Mouse (Mus musculus): ENCODE measurements around the gene Crygn. TPM values are rescaled to one million over a fixed set of nuclear protein-coding genes. Genes with fewer than 3 reads are reported as not detected.

Crygn gene
- polyA plus RNA-seq (2012; rRNA removed) = not detected in 2 replicates

GRCm38 (mm10) chr5:24757816-24758215 is at the start of gene Crygn:
Gene Crygn (minus strand): TSS chr5:24758008.
- DNase-seq (ENCODE audit: low read depth) = no peak
- no peak for TF ChIP-seq POLR2A (IDR thresholded peaks at IDR 0.05; ENCODE audit: borderline replicate concordance, extremely low read depth, insufficient read depth, insufficient read length, poor library complexity, severe bottlenecking)
- no peak for TF ChIP-seq CTCF (IDR thresholded peaks at IDR 0.05; ENCODE audit: borderline replicate concordance, extremely low read depth, insufficient read depth, insufficient read length)

GRCm38 (mm10) chr5:24805222-24805621 is 47.4 kb upstream of the Crygn start:
- TF ChIP-seq CTCF (IDR thresholded peaks at IDR 0.05; ENCODE audit: borderline replicate concordance, extremely low read depth, insufficient read depth, insufficient read length) (no peak), POLR2A (IDR thresholded peaks at IDR 0.05; ENCODE audit: borderline replicate concordance, extremely low read depth, insufficient read depth, insufficient read length, poor library complexity, severe bottlenecking) (no peak)
- no peak for DNase-seq (ENCODE audit: low read depth)

- no peak for DNase-seq (ENCODE audit: low read depth)
- TF ChIP-seq CTCF (IDR thresholded peaks at IDR 0.05; ENCODE audit: borderline replicate concordance, extremely low read depth, insufficient read depth, insufficient read length) = no peak
- TF ChIP-seq POLR2A (IDR thresholded peaks at IDR 0.05; ENCODE audit: borderline replicate concordance, extremely low read depth, insufficient read depth, insufficient read length, poor library complexity, severe bottlenecking) = no peak
Observed at GRCm38 (mm10) chr5:24804661-24805060, 46.9 kb upstream of the Crygn start.

DNA sequence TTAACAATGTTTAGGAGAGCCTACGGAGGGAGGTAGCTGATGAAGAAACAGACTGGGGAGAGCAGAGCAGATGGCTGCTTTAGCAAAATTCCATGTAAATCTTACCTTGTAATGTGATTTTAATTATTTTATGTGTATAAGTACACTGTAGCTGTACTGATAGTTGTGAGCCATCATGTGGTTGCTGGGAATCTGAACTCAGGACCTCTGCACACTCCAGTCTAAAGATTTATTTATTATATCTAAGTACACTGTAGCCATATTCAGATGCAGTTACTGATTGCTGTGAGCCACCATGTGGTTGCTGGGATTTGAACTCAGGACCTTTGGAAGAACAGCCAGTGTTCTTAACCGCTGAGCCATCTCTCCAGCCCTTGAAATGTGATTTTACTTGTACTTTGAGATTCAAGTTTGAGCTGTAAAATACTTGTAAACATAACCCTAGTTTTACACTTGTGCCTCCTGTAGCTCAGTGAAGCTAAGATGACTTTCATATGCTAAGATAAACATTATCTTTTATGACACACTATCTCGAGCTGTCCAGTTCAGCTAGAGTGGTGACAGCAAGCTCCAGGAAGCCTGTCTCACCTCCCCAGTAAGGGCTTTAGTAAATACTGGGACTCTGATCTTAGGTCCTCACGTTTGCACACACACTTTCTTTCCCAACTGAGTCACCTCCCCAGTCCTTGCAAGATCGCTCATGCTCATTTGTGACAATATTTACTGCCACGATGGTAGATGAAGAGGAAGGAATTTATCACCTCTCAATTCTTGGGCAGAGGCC is 44.2 kb upstream of the Crygn start:
- TF ChIP-seq CTCF (IDR thresholded peaks at IDR 0.05; ENCODE audit: borderline replicate concordance, extremely low read depth, insufficient read depth, insufficient read length) (no peak), POLR2A (IDR thresholded peaks at IDR 0.05; ENCODE audit: borderline replicate concordance, extremely low read depth, insufficient read depth, insufficient read length, poor library complexity, severe bottlenecking) (no peak)
- no peak for DNase-seq (ENCODE audit: low read depth)

GRCm38 (mm10) chr5:24800416-24800815 is 42.6 kb upstream of the Crygn start:
- TF ChIP-seq CTCF (IDR thresholded peaks at IDR 0.05; ENCODE audit: borderline replicate concordance, extremely low read depth, insufficient read depth, insufficient read length) (peak; percentile 34; the same call in 1 of the 2 replicates), POLR2A (IDR thresholded peaks at IDR 0.05; ENCODE audit: borderline replicate concordance, extremely low read depth, insufficient read depth, insufficient read length, poor library complexity, severe bottlenecking) (no peak)
- no peak for DNase-seq (ENCODE audit: low read depth)

DNA sequence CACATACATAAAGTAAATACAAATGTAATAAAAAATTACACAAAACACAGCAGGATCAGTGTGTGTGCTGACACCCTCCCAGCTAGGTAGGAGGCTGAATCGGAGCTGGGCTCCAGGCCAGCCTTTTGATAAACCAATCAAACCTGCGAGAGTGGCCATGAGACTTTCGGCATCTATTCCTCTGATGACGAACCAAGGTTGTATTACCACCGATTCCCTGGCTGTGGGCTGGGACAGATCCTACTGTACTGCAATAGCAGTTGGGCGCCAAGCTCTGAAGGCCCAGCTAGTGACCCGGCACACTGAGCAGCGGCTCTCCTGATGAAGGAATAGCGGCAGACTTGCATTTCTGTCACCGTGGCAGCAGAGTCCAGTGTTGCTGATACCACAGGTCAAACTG is 40.8 kb upstream of the Crygn start:
- no peak for DNase-seq (ENCODE audit: low read depth)
- TF ChIP-seq CTCF (IDR thresholded peaks at IDR 0.05; ENCODE audit: borderline replicate concordance, extremely low read depth, insufficient read depth, insufficient read length) (no peak), POLR2A (IDR thresholded peaks at IDR 0.05; ENCODE audit: borderline replicate concordance, extremely low read depth, insufficient read depth, insufficient read length, poor library complexity, severe bottlenecking) (no peak)

GRCm38 (mm10) chr5:24797858-24798257 is 40.0 kb upstream of the Crygn start:
- no peak for DNase-seq (ENCODE audit: low read depth)
- TF ChIP-seq POLR2A (IDR thresholded peaks at IDR 0.05; ENCODE audit: borderline replicate concordance, extremely low read depth, insufficient read depth, insufficient read length, poor library complexity, severe bottlenecking) (no peak), CTCF (IDR thresholded peaks at IDR 0.05; ENCODE audit: borderline replicate concordance, extremely low read depth, insufficient read depth, insufficient read length) (no peak)

- no peak for DNase-seq (ENCODE audit: low read depth)
- TF ChIP-seq POLR2A (IDR thresholded peaks at IDR 0.05; ENCODE audit: borderline replicate concordance, extremely low read depth, insufficient read depth, insufficient read length, poor library complexity, severe bottlenecking) = no peak
- TF ChIP-seq CTCF (IDR thresholded peaks at IDR 0.05; ENCODE audit: borderline replicate concordance, extremely low read depth, insufficient read depth, insufficient read length) = no peak
Observed at GRCm38 (mm10) chr5:24792961-24793360, 35.2 kb upstream of the Crygn start.

GRCm38 (mm10) chr5:24782957-24783356 is 25.1 kb upstream of the Crygn start:
- DNase-seq (ENCODE audit: low read depth) = no peak
- TF ChIP-seq CTCF (IDR thresholded peaks at IDR 0.05; ENCODE audit: borderline replicate concordance, extremely low read depth, insufficient read depth, insufficient read length) (no peak), POLR2A (IDR thresholded peaks at IDR 0.05; ENCODE audit: borderline replicate concordance, extremely low read depth, insufficient read depth, insufficient read length, poor library complexity, severe bottlenecking) (no peak)

- TF ChIP-seq POLR2A (IDR thresholded peaks at IDR 0.05; ENCODE audit: borderline replicate concordance, extremely low read depth, insufficient read depth, insufficient read length, poor library complexity, severe bottlenecking) (no peak), CTCF (IDR thresholded peaks at IDR 0.05; ENCODE audit: borderline replicate concordance, extremely low read depth, insufficient read depth, insufficient read length) (no peak)
Observed at GRCm38 (mm10) chr5:24781048-24781447, 23.2 kb upstream of the Crygn start.

GRCm38 (mm10) chr5:24779881-24780512 is 22.2 kb upstream of the Crygn start:
- peak; percentile 48 for DNase-seq (ENCODE audit: low read depth)
- TF ChIP-seq POLR2A (IDR thresholded peaks at IDR 0.05; ENCODE audit: borderline replicate concordance, extremely low read depth, insufficient read depth, insufficient read length, poor library complexity, severe bottlenecking) = no peak
- TF ChIP-seq CTCF (IDR thresholded peaks at IDR 0.05; ENCODE audit: borderline replicate concordance, extremely low read depth, insufficient read depth, insufficient read length) = peak; percentile 52; the same call in 1 of the 2 replicates

More at GRCm38 (mm10) chr5:24781048-24781447, 23.2 kb upstream of the Crygn start:
- DNase-seq (ENCODE audit: low read depth) = peak; percentile 39
